Mouse (Mus musculus) adrenal gland, postnatal 36 days (tissue): ENCODE measurements around the gene 9330182L06Rik. TPM values are rescaled to one million over a fixed set of nuclear protein-coding genes. Genes with fewer than 3 reads are reported as not detected.

ENCODE experiments used
- DNase-seq, 2 experiments: peaks; one replicate each; pipeline ENCODE4 v3.0.0; 2021; ENCODE audit warnings: mixed read lengths in 1 of 2
- long read RNA-seq, 2 experiments: library from polyadenylated mRNA; stranded (forward); transcript quantifications; one replicate each; pipeline ENCODE4 v2.0.0; 2021; ENCODE audit warnings: borderline sequencing depth in 2 of 2
- total RNA-seq, 2 experiments: library from RNA; stranded (reverse); gene quantifications; 2 replicates each; pipeline ENCODE4 v1.2.3; 2021

9330182L06Rik gene
- 10 to 100 TPM in 1 of 2 experiments, 1 to 10 TPM in 1; 8.8 to 13.4 TPM for total RNA-seq
- long read RNA-seq, experiment 1, full-length matches to known transcripts, result 6 of 9 reads
- long read RNA-seq, experiment 1, partial matches to known transcripts, result 2 of 9 reads
- long read RNA-seq, experiment 1, other reads (novel, unspliced or antisense), result 1 of 9 reads
- long read RNA-seq, experiment 2, full-length matches to known transcripts, result 2 of 4 reads
- long read RNA-seq, experiment 2, partial matches to known transcripts, result 0 of 4 reads
- long read RNA-seq, experiment 2, other reads (novel, unspliced or antisense), result 2 of 4 reads

- peak; percentile 79 to 81 for DNase-seq
These were observed at the start of gene 9330182L06Rik for GRCm38 (mm10) chr5:9265586-9266279. 9330182L06Rik (plus strand) TSS chr5:9266118.

- no peak for DNase-seq
These were observed 38.4 kb upstream of the 9330182L06Rik start for GRCm38 (mm10) chr5:9227456-9228008.

- DNase-seq, result no peak
These were observed 1.6 kb upstream of the 9330182L06Rik start for GRCm38 (mm10) chr5:9264361-9264760.

GRCm38 (mm10) chr5:9266280-9266923, 484 bp downstream of the 9330182L06Rik start:
- no peak for DNase-seq

GRCm38 (mm10) chr5:9269666-9270065, 3.7 kb downstream of the 9330182L06Rik start:
- DNase-seq, result no peak

GRCm38 (mm10) chr5:9272976-9273375, 7.1 kb downstream of the 9330182L06Rik start:
- no peak for DNase-seq

- DNase-seq, result no peak
These were observed 30.0 kb downstream of the 9330182L06Rik start for GRCm38 (mm10) chr5:9295777-9296549.

GRCm38 (mm10) chr5:9296550-9296928, 30.6 kb downstream of the 9330182L06Rik start:
- no peak for DNase-seq

GRCm38 (mm10) chr5:9326863-9327262, 60.9 kb downstream of the 9330182L06Rik start:
- no peak for DNase-seq

GRCm38 (mm10) chr5:9327528-9327927, 61.6 kb downstream of the 9330182L06Rik start:
- no peak for DNase-seq

- no peak for DNase-seq
These were observed 73.0 kb downstream of the 9330182L06Rik start for GRCm38 (mm10) chr5:9338756-9339510.

GRCm38 (mm10) chr5:9339511-9340173, 73.7 kb downstream of the 9330182L06Rik start:
- no peak for DNase-seq

- DNase-seq, result no peak
These were observed 78.7 kb downstream of the 9330182L06Rik start for GRCm38 (mm10) chr5:9344581-9344980.

- DNase-seq, result no peak
These were observed 79.2 kb downstream of the 9330182L06Rik start for GRCm38 (mm10) chr5:9345038-9345617.

- DNase-seq, result no peak
These were observed 79.7 kb downstream of the 9330182L06Rik start for GRCm38 (mm10) chr5:9345625-9346024.

- DNase-seq, result no peak
These were observed 80.6 kb downstream of the 9330182L06Rik start for GRCm38 (mm10) chr5:9346510-9346909.

GRCm38 (mm10) chr5:9352163-9352562, 86.2 kb downstream of the 9330182L06Rik start:
- no peak for DNase-seq

- DNase-seq, result no peak
These were observed 86.7 kb downstream of the 9330182L06Rik start for GRCm38 (mm10) chr5:9352646-9353045.

- DNase-seq, result no peak
These were observed 88.3 kb downstream of the 9330182L06Rik start for GRCm38 (mm10) chr5:9354257-9354656.

GRCm38 (mm10) chr5:9358076-9358475, 92.2 kb downstream of the 9330182L06Rik start:
- peak; percentile 2 to 22 for DNase-seq
